Mouse (Mus musculus): ENCODE data around the gene Dalrd3. TPM values are rescaled to one million over a fixed set of nuclear protein-coding genes. Genes with fewer than 3 reads are reported as not detected.
A peak's percentile ranks its signal among the peaks of the same experiment; 100 is the strongest.

Dalrd3 gene
- 200 TPM in 2 replicates for polyA plus RNA-seq (2015; fragmentation: Nextera tagmentation; extraction: Ambion mirVana)

DNA sequence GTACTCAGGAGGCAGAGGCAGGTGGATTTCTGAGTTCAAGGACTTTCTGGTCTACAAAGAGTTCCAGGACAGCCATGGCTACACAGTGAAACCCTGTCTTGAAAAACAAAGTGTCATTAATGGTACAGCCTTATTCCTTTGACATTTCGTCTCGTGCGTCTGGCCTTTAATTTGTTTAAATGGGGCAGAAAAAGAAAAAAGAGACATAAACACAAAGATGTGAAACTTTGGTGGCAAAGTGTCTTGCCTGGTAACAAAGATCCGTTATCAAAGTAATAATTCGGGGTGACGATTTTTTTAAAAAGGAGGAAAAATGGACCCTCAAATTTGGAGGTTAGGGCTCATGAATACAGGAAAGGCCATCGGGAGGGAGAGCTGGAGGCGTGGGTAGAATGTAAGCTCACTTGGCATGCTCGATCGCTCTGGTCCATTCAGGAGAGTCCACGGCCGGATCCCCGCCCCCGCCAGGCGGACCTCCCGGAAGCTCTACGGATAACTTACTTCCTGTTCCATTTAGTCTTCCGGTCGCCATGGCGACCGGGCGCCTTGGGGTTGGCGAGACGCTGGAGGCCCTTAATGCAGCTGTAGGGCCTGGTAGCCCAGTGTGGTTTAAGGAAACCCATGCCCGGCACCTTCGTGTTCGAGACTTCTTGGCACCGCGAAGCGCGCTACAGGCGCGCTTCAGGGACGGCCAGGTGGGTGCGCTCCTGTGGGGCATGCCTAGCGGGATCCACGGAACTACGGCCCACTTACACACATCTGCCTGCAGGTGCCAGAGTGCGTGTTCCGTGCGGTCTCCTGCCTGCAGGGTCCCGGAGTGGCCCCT is at the start of gene Dalrd3:
TSS of gene Dalrd3 (plus strand) at position 506 of the 826 bp plus-strand sequence.
- Histone ChIP-seq H3K4me3 (ENCODE audit: low read length) (peak within 1 kb of the TSS; percentile 64), H3K9me3 (ENCODE audit: low read length) (no peaks in the 10 kb centered on the region), H3K27ac (ENCODE audit: low read length) (peak within 1 kb of the TSS; percentile 73), H3K27me3 (ENCODE audit: insufficient read depth, low read length) (no peaks in the 10 kb centered on the region), H3K4me2 (replicated peaks; ENCODE audit: low read depth, low read length) (peak within 1 kb of the TSS; percentile 94), H3K9ac (replicated peaks; ENCODE audit: low read length) (peak within 1 kb of the TSS; percentile 74), H3K4me1 (ENCODE audit: insufficient read depth, low read length) (peaks cover 32% of the 10 kb centered on the region), H3K36me3 (ENCODE audit: insufficient read depth, low read length) (peaks cover 44% of the 10 kb centered on the region)
- ATAC-seq (ENCODE audit: low FRiP score, low TSS enrichment), result peak; percentile 62
- 6% methylated on average over 42 of the region's 42 CpGs for WGBS

DNA sequence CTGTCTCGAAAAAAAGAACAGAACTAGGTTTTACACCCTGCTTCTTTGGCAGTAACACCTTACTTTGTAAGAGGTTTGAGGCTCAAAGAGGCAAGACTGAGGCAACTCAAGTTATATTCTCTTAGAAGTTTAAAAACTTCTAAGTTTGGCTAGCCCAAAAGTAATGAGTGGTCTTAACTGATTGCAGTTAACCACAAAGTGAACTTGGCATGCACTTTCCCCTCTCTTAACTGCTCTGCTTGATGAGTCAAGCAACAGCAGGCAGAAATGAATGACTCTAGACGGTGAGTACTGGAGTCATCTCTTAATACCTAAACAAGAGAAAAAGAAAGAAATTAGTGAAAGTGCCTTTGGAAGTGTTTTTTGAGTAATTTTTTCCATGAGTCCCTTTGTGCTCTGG is 48.1 kb upstream of the Dalrd3 start:
- no peaks in the 10 kb centered on the region for H3K9me3 ChIP-seq (ENCODE audit: low read length)
- no peak overlapping the region for H3K4me3 ChIP-seq (ENCODE audit: low read length)
- no peak overlapping the region for H3K4me2 ChIP-seq (replicated peaks; ENCODE audit: low read depth, low read length)
- H3K4me1 ChIP-seq (ENCODE audit: insufficient read depth, low read length), result peaks cover 9% of the 10 kb centered on the region
- ATAC-seq (ENCODE audit: low FRiP score, low TSS enrichment), result no peak
- H3K27me3 ChIP-seq (ENCODE audit: insufficient read depth, low read length), result no peaks in the 10 kb centered on the region
- WGBS, result 85% methylated on average over 2 of the region's 2 CpGs
- H3K9ac ChIP-seq (replicated peaks; ENCODE audit: low read length), result no peak overlapping the region
- peaks cover 4% of the 10 kb centered on the region; the same call in 1 of the 2 replicates for H3K36me3 ChIP-seq (ENCODE audit: insufficient read depth, low read length)
- H3K27ac ChIP-seq (ENCODE audit: low read length), result no peak overlapping the region

DNA sequence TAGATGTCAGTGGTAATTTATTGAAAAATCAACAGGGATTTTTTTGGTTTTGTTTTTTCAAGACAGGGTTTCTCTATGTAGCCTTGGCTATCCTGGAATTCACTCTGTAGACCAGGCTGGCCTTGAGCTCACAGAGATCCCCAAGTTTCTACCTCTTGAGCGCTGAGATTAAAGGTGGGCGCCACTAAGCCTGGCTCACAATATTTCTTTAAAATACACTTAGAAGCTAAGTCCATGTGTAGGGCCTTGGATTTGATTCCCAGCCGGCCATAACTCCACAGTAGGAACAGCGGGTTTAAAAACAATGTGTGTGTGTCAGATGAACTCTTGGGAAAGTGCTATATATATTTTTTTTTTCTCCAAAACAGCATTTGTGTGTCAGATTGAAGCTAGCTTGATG is 46.3 kb upstream of the Dalrd3 start:
- Histone ChIP-seq H3K4me1 (ENCODE audit: insufficient read depth, low read length) (peaks cover 9% of the 10 kb centered on the region), H3K9me3 (ENCODE audit: low read length) (no peaks in the 10 kb centered on the region), H3K27me3 (ENCODE audit: insufficient read depth, low read length) (no peaks in the 10 kb centered on the region), H3K9ac (replicated peaks; ENCODE audit: low read length) (no peak overlapping the region), H3K27ac (ENCODE audit: low read length) (no peak overlapping the region), H3K36me3 (ENCODE audit: insufficient read depth, low read length) (peaks cover 5% of the 10 kb centered on the region), H3K4me2 (replicated peaks; ENCODE audit: low read depth, low read length) (no peak overlapping the region), H3K4me3 (ENCODE audit: low read length) (no peak overlapping the region)
- 95% methylated on average over 4 of the region's 4 CpGs for WGBS
- ATAC-seq (ENCODE audit: low FRiP score, low TSS enrichment), result no peak

DNA sequence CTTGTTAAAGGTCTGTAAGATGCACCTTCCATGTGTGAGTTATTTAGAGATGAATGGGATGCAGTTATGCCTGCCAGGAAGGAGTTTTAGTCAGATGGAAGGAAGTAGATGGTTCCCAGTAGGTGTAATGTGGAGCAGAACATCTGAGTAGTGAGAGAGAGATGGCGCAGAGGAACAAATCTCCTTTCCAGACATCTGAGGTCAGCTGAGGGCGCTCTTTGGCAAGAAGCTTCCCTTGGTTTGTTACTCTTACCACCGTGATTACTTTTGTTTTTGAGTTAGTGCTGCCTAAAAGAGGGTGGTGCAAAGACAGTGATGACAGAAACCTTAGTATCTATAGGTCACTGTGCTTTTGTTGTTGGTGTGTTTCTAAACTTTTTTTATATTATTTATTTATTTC is 44.3 kb upstream of the Dalrd3 start:
- Histone ChIP-seq H3K9ac (replicated peaks; ENCODE audit: low read length) (no peak overlapping the region), H3K4me2 (replicated peaks; ENCODE audit: low read depth, low read length) (no peak overlapping the region), H3K9me3 (ENCODE audit: low read length) (no peaks in the 10 kb centered on the region), H3K27me3 (ENCODE audit: insufficient read depth, low read length) (no peaks in the 10 kb centered on the region), H3K27ac (ENCODE audit: low read length) (no peak overlapping the region), H3K36me3 (ENCODE audit: insufficient read depth, low read length) (peaks cover 22% of the 10 kb centered on the region), H3K4me1 (ENCODE audit: insufficient read depth, low read length) (no peaks in the 10 kb centered on the region), H3K4me3 (ENCODE audit: low read length) (no peak overlapping the region)
- 81% methylated on average over 3 of the region's 3 CpGs for WGBS
- ATAC-seq (ENCODE audit: low FRiP score, low TSS enrichment), result no peak

DNA sequence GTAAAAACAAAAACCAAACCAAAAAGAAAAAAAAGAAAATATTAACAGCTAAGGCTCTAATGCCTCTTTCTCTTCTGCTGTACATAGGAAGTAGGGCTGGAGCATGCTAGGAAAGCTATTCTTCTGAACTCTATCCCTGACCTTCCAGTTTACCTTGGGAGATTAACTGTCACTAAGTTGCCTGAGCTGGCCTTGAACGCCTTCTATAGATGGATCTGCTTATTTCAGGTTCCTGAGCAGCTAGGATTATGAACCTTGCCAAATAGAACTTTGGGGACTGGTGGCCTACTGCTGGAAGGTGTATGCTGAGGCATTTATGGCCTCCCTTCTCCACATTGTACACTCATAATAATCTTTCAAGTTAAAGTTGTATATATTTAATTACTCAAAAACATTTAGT is 38.7 kb upstream of the Dalrd3 start:
- H3K4me3 ChIP-seq (ENCODE audit: low read length), result no peak overlapping the region
- no peaks in the 10 kb centered on the region for H3K4me1 ChIP-seq (ENCODE audit: insufficient read depth, low read length)
- H3K27me3 ChIP-seq (ENCODE audit: insufficient read depth, low read length), result no peaks in the 10 kb centered on the region
- H3K27ac ChIP-seq (ENCODE audit: low read length), result no peak overlapping the region
- ATAC-seq (ENCODE audit: low FRiP score, low TSS enrichment), result no peak
- H3K4me2 ChIP-seq (replicated peaks; ENCODE audit: low read depth, low read length), result no peak overlapping the region
- H3K9me3 ChIP-seq (ENCODE audit: low read length), result no peaks in the 10 kb centered on the region
- H3K36me3 ChIP-seq (ENCODE audit: insufficient read depth, low read length), result peaks cover 64% of the 10 kb centered on the region
- 81% methylated on average over 1 of the region's 1 CpGs for WGBS
- H3K9ac ChIP-seq (replicated peaks; ENCODE audit: low read length), result no peak overlapping the region

DNA sequence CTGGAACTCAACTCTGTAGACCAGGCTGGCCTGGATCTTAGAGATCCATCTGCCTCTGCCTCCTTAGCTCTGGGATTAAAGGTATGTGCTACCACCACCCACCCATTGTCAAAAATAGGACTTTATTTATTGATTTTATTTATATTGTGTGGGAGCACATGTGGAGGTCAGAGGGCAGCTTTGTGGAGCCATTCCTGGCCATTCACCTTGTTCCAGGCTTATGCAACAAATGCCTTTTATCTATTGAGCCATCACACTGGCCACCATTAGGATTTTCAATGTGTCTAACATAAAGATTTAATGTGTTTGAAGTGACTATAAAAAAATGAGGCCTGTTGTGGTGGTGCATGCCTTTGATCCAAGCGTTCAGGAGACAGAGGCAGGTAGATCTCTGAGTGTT is 38.2 kb upstream of the Dalrd3 start:
- H3K9ac ChIP-seq (replicated peaks; ENCODE audit: low read length), result no peak overlapping the region
- no peak for ATAC-seq (ENCODE audit: low FRiP score, low TSS enrichment)
- H3K4me1 ChIP-seq (ENCODE audit: insufficient read depth, low read length), result no peaks in the 10 kb centered on the region
- no peaks in the 10 kb centered on the region for H3K9me3 ChIP-seq (ENCODE audit: low read length)
- 83% methylated on average over 1 of the region's 1 CpGs for WGBS
- H3K4me2 ChIP-seq (replicated peaks; ENCODE audit: low read depth, low read length), result no peak overlapping the region
- peaks cover 68% of the 10 kb centered on the region for H3K36me3 ChIP-seq (ENCODE audit: insufficient read depth, low read length)
- H3K4me3 ChIP-seq (ENCODE audit: low read length), result no peak overlapping the region
- no peaks in the 10 kb centered on the region for H3K27me3 ChIP-seq (ENCODE audit: insufficient read depth, low read length)
- H3K27ac ChIP-seq (ENCODE audit: low read length), result no peak overlapping the region

DNA sequence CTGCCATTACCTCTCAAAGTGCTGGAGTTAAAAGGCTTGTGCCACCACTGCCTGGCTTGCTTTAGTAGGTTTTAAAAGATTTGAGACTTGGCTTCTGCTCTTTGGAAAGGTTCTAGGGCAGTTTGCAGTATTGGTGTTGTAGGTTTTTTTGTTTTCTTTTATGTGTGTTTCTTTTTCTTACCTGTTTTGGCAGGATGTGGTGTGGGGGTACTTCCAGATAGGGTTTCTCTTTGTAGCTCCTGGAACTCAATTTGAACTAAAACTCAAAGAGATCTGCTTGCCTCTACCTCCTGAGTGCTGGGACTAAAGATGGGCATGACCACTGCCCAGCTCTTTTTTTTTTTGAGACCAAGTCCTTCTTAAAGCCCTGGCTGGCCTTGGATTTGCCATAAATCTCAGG is 28.8 kb upstream of the Dalrd3 start:
- Histone ChIP-seq H3K4me1 (ENCODE audit: insufficient read depth, low read length) (no peaks in the 10 kb centered on the region), H3K27me3 (ENCODE audit: insufficient read depth, low read length) (no peaks in the 10 kb centered on the region), H3K36me3 (ENCODE audit: insufficient read depth, low read length) (peaks cover 69% of the 10 kb centered on the region), H3K9me3 (ENCODE audit: low read length) (no peaks in the 10 kb centered on the region), H3K27ac (ENCODE audit: low read length) (no peak overlapping the region), H3K9ac (replicated peaks; ENCODE audit: low read length) (no peak overlapping the region), H3K4me3 (ENCODE audit: low read length) (no peak overlapping the region), H3K4me2 (replicated peaks; ENCODE audit: low read depth, low read length) (no peak overlapping the region)
- no peak for ATAC-seq (ENCODE audit: low FRiP score, low TSS enrichment)

DNA sequence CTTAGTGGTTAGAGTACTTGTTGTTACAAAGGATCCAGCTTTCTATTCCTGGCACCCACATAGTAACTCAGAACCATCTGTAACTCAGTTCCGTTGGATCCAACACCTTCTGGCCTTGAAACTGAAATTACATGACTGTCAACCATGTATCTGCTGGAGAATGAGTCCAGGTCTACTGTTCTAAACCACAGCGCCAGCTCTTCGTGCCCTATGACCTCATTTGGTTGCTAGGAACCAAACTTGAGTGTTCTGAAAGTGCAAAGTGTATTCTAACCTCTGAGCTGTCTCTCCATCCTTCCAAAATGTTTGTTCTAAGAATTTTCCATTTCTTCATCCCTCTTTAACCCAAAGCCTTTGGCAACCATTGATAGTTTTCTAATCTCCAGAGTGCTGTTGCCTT is 23.7 kb upstream of the Dalrd3 start:
- ATAC-seq (ENCODE audit: low FRiP score, low TSS enrichment), result no peak
- Histone ChIP-seq H3K27ac (ENCODE audit: low read length) (no peak overlapping the region), H3K4me2 (replicated peaks; ENCODE audit: low read depth, low read length) (no peak overlapping the region), H3K36me3 (ENCODE audit: insufficient read depth, low read length) (peaks cover 65% of the 10 kb centered on the region), H3K27me3 (ENCODE audit: insufficient read depth, low read length) (no peaks in the 10 kb centered on the region), H3K9ac (replicated peaks; ENCODE audit: low read length) (no peak overlapping the region), H3K4me3 (ENCODE audit: low read length) (no peak overlapping the region), H3K4me1 (ENCODE audit: insufficient read depth, low read length) (no peaks in the 10 kb centered on the region), H3K9me3 (ENCODE audit: low read length) (no peaks in the 10 kb centered on the region)
- WGBS, result 90% methylated on average over 3 of the region's 3 CpGs

DNA sequence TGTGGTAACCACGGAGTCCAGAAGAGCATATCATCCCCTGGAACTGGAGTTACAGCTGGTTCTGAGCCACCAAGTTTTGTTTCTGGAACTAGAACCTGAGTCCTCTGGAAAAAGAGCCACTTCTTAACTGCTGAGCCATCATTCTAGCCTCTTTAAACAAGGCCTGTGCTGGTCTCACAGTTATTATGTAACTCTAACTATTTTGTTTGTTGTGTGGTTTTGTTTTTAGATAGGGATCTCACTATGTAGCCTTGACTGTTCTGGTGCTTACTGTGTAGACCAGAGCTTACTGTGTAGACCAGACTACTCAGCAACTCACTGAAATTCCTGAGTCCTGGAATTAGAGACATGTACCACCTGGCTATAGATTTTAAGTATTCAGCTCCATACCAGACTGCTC is 22.8 kb upstream of the Dalrd3 start:
- Histone ChIP-seq H3K4me1 (ENCODE audit: insufficient read depth, low read length) (no peaks in the 10 kb centered on the region), H3K27me3 (ENCODE audit: insufficient read depth, low read length) (no peaks in the 10 kb centered on the region), H3K9ac (replicated peaks; ENCODE audit: low read length) (no peak overlapping the region), H3K36me3 (ENCODE audit: insufficient read depth, low read length) (peaks cover 59% of the 10 kb centered on the region), H3K9me3 (ENCODE audit: low read length) (no peaks in the 10 kb centered on the region), H3K4me3 (ENCODE audit: low read length) (no peak overlapping the region), H3K27ac (ENCODE audit: low read length) (no peak overlapping the region), H3K4me2 (replicated peaks; ENCODE audit: low read depth, low read length) (no peak overlapping the region)
- no peak for ATAC-seq (ENCODE audit: low FRiP score, low TSS enrichment)
- 95% methylated on average over 1 of the region's 1 CpGs for WGBS

DNA sequence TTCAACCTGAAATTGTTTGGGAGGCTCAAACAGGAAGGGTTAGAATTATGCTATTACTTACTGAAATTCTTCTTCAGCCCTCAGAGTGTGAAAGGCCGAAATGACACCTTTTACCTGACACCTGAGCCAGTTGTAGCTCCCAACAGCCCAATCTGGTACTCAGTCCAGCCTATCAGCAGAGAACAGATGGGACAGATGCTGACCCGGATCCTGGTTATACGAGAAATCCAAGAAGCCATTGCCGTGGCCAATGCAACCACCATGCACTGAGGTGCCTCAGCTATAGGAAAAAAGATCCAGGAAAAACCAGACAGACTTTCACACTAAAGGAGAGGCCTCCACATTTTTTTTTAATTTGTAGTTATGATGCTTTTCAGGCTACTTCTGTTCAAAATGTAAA is 10.5 kb upstream of the Dalrd3 start:
- WGBS, result 84% methylated on average over 4 of the region's 4 CpGs
- H3K9me3 ChIP-seq (ENCODE audit: low read length), result no peaks in the 10 kb centered on the region
- no peak overlapping the region for H3K27ac ChIP-seq (ENCODE audit: low read length)
- no peaks in the 10 kb centered on the region for H3K27me3 ChIP-seq (ENCODE audit: insufficient read depth, low read length)
- H3K4me2 ChIP-seq (replicated peaks; ENCODE audit: low read depth, low read length), result no peak overlapping the region
- no peak for ATAC-seq (ENCODE audit: low FRiP score, low TSS enrichment)
- peaks cover 74% of the 10 kb centered on the region for H3K36me3 ChIP-seq (ENCODE audit: insufficient read depth, low read length)
- peaks cover 10% of the 10 kb centered on the region for H3K4me1 ChIP-seq (ENCODE audit: insufficient read depth, low read length)
- H3K9ac ChIP-seq (replicated peaks; ENCODE audit: low read length), result no peak overlapping the region
- no peak overlapping the region for H3K4me3 ChIP-seq (ENCODE audit: low read length)

All from kidney, embryonic 16.5 days (tissue).